Mouse (Mus musculus) olfactory bulb, adult 2 months (tissue): Measurements from ENCODE around the gene Slc27a3.

ENCODE experiments used
- CTCF ChIP-seq: fragments of 200-500 bp; IDR thresholded peaks from 2 replicates; pipeline ENCODE4 v1.5.1; 2012; ENCODE audit warnings: low read depth, mild to moderate bottlenecking, low read length, moderate library complexity; ENCODE audit not compliant: insufficient read depth
- POLR2A ChIP-seq: fragments of 200-500 bp; IDR thresholded peaks from 2 replicates; pipeline ENCODE4 v1.6.1; 2012; ENCODE audit warnings: mild to moderate bottlenecking, low read depth, low read length, moderate library complexity; ENCODE audit not compliant: insufficient read depth

DNA sequence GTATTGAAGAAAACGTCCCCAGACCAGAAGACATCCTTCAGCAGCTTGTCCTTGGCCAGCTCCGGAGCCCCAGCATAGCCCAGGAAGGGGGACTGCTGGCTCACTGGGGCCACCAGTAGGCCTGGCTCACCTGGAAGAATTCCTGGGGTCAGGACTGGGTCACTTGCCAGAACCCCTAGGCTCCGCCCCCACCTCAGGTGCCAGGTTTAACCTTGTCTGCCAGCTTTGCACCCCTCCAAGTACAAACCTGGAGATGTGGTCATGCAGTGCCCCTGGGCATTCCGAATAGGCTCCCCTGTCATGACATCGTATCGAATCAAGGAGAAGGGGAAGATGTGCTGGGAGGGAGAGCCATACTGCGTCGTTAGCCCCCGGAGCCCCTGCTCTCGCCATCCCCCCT, 2.9 kb downstream of the Slc27a3 start:
- TF ChIP-seq CTCF (no peak), POLR2A (no peak)
